Mouse (Mus musculus): ENCODE data around the gene Id1. TPM values are rescaled to one million over a fixed set of nuclear protein-coding genes. Genes with fewer than 3 reads are reported as not detected.

Gene Id1
- polyA plus RNA-seq, 1 experiment from 2014 or later, result 76.1 TPM

DNA sequence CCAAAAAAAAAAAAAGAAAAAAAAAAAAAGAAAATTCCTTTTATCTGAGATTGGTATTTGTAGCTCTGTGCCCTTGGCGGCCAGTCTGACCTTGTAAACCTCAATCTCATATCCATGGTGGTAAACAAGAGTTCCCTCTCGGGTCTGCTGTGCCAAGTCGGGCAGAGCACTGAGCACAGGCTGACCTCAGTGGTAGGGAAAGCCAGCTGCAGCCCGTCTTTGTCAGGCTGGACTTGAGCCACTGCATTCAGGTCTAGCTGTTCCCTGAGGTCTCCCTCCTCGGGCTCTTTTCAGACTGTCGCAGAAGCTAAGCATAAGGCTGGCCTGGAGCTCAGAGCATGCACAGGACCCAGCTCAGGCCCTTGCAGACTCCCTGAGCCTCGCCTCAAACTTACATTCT is 41.3 kb upstream of the Id1 start:
- no peaks in the 10 kb centered on the region for H3K27me3 ChIP-seq (replicated peaks; ENCODE audit: control insufficient read depth, insufficient read depth, low read length)
- H3K9ac ChIP-seq (ENCODE audit: low read depth, low read length), result no peak overlapping the region
- no peak for TF ChIP-seq CTCF (IDR thresholded peaks at IDR 0.05; ENCODE audit: low read depth)
- H3K4me3 ChIP-seq (ENCODE audit: low read depth, low read length), result no peak overlapping the region
- H3K4me1 ChIP-seq (replicated peaks; ENCODE audit: control insufficient read depth, insufficient read depth, low read length), result no peaks in the 10 kb centered on the region
- H3K27ac ChIP-seq (ENCODE audit: low read depth, low read length), result no peak overlapping the region
- WGBS, result 66% methylated on average over 7 of the region's 7 CpGs
- no peak for ATAC-seq
- H3K9me3 ChIP-seq (ENCODE audit: control insufficient read depth), result no peaks in the 10 kb centered on the region
- H3K36me3 ChIP-seq (ENCODE audit: control insufficient read depth, insufficient read depth), result peaks cover 63% of the 10 kb centered on the region
- H3K4me2 ChIP-seq (replicated peaks; ENCODE audit: low read depth), result no peak overlapping the region

DNA sequence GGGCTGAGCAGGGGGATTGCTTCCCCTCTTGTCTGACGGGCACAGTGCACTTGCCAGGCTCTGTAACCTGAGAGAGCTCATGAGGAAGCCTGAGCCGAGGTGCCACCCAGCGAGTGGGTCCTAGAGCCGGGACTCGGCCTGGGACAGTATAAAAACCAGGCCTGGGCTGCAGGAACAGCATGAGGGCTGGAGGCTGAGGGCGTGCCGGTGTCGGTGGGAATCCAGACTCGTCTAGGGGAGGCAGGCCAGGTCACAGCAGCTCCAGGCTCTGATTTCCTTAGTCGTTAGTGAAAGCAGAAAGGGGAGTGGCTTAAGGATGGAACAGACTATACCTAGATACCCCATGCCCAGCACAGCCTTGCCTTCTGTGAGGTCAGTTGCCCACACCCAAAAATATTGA is 40.0 kb upstream of the Id1 start:
- Histone ChIP-seq H3K4me1 (replicated peaks; ENCODE audit: control insufficient read depth, insufficient read depth, low read length) (no peaks in the 10 kb centered on the region), H3K9ac (ENCODE audit: low read depth, low read length) (peak overlapping the region; percentile 64; the same call in 1 of the 2 replicates), H3K4me2 (replicated peaks; ENCODE audit: low read depth) (no peak overlapping the region), H3K4me3 (ENCODE audit: low read depth, low read length) (no peak overlapping the region), H3K27me3 (replicated peaks; ENCODE audit: control insufficient read depth, insufficient read depth, low read length) (no peaks in the 10 kb centered on the region), H3K27ac (ENCODE audit: low read depth, low read length) (no peak overlapping the region), H3K9me3 (ENCODE audit: control insufficient read depth) (no peaks in the 10 kb centered on the region), H3K36me3 (ENCODE audit: control insufficient read depth, insufficient read depth) (peaks cover 65% of the 10 kb centered on the region)
- ATAC-seq, result no peak
- TF ChIP-seq CTCF (IDR thresholded peaks at IDR 0.05; ENCODE audit: low read depth), result no peak
- 67% methylated on average over 10 of the region's 10 CpGs for WGBS

DNA sequence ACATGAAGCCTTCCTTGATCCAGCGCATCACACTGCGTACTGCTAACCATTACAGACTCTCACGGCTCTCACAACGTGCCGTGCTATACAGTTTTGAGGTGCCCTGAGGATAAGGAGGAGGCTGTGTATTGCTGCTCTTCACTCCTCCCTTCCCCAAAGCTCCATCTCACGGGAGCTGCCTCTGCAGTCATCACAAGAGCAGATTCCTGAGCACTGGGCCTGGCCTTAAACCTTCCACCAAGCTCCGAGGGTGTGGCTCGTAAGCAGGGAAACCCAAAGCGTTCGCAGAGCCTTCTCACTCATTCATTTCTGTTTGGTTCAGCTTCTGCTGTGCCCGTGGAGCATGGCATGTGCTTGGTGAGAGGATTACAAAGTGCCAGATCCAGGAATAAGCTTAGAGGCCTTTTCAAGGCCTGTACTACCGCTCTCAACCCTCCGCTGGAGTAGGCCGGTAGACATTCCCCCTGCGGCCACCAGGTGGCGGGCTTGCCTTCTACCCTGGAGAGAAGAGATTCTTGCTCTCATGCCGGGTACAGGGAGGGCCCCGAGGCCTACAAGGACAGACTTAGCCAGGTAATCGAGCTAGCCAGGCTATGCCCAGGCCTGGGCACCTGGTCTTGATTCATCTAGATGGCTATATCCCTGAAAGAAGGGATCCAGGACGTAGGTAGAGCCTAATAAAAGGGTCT is 39.4 kb upstream of the Id1 start:
- Histone ChIP-seq H3K27ac (ENCODE audit: low read depth, low read length) (peak overlapping the region; percentile 62), H3K4me2 (replicated peaks; ENCODE audit: low read depth) (no peak overlapping the region), H3K36me3 (ENCODE audit: control insufficient read depth, insufficient read depth) (peaks cover 71% of the 10 kb centered on the region), H3K9ac (ENCODE audit: low read depth, low read length) (peak overlapping the region; percentile 64), H3K27me3 (replicated peaks; ENCODE audit: control insufficient read depth, insufficient read depth, low read length) (no peaks in the 10 kb centered on the region), H3K4me1 (replicated peaks; ENCODE audit: control insufficient read depth, insufficient read depth, low read length) (no peaks in the 10 kb centered on the region), H3K9me3 (ENCODE audit: control insufficient read depth) (no peaks in the 10 kb centered on the region), H3K4me3 (ENCODE audit: low read depth, low read length) (no peak overlapping the region)
- 40% methylated on average over 20 of the region's 20 CpGs for WGBS
- ATAC-seq, result peak; percentile 79
- peak; percentile 97 for TF ChIP-seq CTCF (IDR thresholded peaks at IDR 0.05; ENCODE audit: low read depth)

DNA sequence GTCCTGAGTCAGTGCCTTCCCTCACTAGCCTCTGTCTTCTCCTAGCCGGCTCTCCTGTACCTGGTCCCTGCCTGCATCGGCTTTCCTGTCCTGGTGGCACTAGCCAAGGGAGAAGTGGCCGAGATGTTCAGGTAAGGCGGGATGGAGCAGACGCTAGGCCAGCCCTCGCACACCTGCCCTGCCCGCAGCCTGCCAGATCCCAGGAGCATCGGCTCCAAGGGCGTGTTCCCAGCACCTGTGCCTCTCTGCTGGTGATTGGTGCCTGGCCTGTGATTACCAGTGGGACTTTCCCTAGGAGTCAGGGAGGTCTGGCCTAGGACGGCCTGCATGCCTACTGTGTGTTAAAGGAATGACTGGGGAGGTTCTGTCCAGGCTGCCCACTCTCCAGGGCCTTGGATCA is 35.9 kb upstream of the Id1 start:
- H3K4me1 ChIP-seq (replicated peaks; ENCODE audit: control insufficient read depth, insufficient read depth, low read length), result no peaks in the 10 kb centered on the region
- no peak overlapping the region for H3K27ac ChIP-seq (ENCODE audit: low read depth, low read length)
- 65% methylated on average over 10 of the region's 10 CpGs for WGBS
- H3K36me3 ChIP-seq (ENCODE audit: control insufficient read depth, insufficient read depth), result peaks cover 88% of the 10 kb centered on the region
- no peak overlapping the region for H3K4me3 ChIP-seq (ENCODE audit: low read depth, low read length)
- ATAC-seq, result no peak; the same call in 1 of the 2 replicates
- no peaks in the 10 kb centered on the region for H3K27me3 ChIP-seq (replicated peaks; ENCODE audit: control insufficient read depth, insufficient read depth, low read length)
- no peak for TF ChIP-seq CTCF (IDR thresholded peaks at IDR 0.05; ENCODE audit: low read depth)
- no peaks in the 10 kb centered on the region for H3K9me3 ChIP-seq (ENCODE audit: control insufficient read depth)
- H3K4me2 ChIP-seq (replicated peaks; ENCODE audit: low read depth), result no peak overlapping the region
- H3K9ac ChIP-seq (ENCODE audit: low read depth, low read length), result no peak overlapping the region

DNA sequence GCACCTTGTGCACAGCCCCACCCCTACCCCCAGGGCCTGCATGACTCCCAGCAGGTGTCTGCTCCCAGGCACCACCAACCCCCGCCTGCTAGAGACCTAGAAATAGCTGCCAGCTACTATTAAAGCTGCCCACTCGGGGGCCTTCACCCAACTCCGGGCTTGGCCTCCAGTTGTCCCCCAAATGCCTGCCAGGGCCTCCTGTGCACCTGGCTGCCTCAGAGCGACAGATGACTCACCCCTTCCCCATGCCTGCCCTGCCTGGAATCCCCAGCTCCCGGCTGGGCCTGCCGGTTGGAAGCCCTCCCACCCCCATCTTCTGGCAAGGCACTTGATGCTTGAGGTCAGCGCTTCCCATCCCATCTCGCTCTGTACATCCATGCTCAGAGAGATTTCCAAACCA is 35.3 kb upstream of the Id1 start:
- H3K4me3 ChIP-seq (ENCODE audit: low read depth, low read length), result no peak overlapping the region
- H3K27ac ChIP-seq (ENCODE audit: low read depth, low read length), result no peak overlapping the region
- no peak overlapping the region for H3K9ac ChIP-seq (ENCODE audit: low read depth, low read length)
- TF ChIP-seq CTCF (IDR thresholded peaks at IDR 0.05; ENCODE audit: low read depth), result no peak
- 84% methylated on average over 8 of the region's 8 CpGs for WGBS
- H3K36me3 ChIP-seq (ENCODE audit: control insufficient read depth, insufficient read depth), result peaks cover 88% of the 10 kb centered on the region
- no peaks in the 10 kb centered on the region for H3K4me1 ChIP-seq (replicated peaks; ENCODE audit: control insufficient read depth, insufficient read depth, low read length)
- H3K27me3 ChIP-seq (replicated peaks; ENCODE audit: control insufficient read depth, insufficient read depth, low read length), result no peaks in the 10 kb centered on the region
- H3K9me3 ChIP-seq (ENCODE audit: control insufficient read depth), result no peaks in the 10 kb centered on the region
- no peak overlapping the region for H3K4me2 ChIP-seq (replicated peaks; ENCODE audit: low read depth)
- ATAC-seq, result no peak

DNA sequence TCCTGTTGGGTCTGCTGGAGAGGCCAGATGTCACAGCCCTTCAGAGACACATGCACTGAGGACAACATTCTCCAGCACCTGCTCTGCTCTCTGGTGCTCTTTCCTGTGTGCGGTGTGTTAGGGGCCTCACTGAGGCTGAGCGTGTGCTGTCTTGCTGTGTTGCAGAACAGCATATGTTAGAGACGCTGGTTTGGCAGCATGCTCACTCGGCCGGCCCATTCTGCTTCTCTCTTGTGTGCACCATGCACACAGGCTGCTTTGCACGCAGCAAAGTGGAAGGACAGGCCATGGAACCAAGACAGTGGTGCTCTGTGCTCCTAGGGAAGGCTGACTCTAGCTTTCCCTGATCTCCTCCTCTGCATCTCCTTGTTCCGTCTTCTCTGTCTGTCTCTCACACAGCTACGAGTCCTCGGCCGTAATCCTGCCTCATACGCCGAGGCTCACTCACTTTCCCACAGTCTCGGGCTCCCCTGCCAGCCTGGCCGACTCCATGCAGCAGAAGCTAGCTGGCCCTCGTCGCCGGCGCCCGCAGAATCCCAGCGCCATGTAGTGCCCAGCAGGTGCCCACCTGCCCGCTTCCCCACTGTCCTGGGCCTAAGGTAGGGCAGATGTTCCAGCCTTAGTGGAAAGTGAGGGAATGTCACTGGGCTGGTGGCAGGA is 32.3 kb upstream of the Id1 start:
- Histone ChIP-seq H3K4me2 (replicated peaks; ENCODE audit: low read depth) (no peak overlapping the region), H3K36me3 (ENCODE audit: control insufficient read depth, insufficient read depth) (peaks cover 67% of the 10 kb centered on the region), H3K9me3 (ENCODE audit: control insufficient read depth) (no peaks in the 10 kb centered on the region), H3K4me3 (ENCODE audit: low read depth, low read length) (no peak overlapping the region), H3K27me3 (replicated peaks; ENCODE audit: control insufficient read depth, insufficient read depth, low read length) (no peaks in the 10 kb centered on the region), H3K4me1 (replicated peaks; ENCODE audit: control insufficient read depth, insufficient read depth, low read length) (peaks cover 5% of the 10 kb centered on the region; the same call in 1 of the 2 replicates), H3K27ac (ENCODE audit: low read depth, low read length) (no peak overlapping the region), H3K9ac (ENCODE audit: low read depth, low read length) (no peak overlapping the region)
- no peak for TF ChIP-seq CTCF (IDR thresholded peaks at IDR 0.05; ENCODE audit: low read depth)
- no peak for ATAC-seq
- WGBS, result 94% methylated on average over 21 of the region's 21 CpGs
